Mouse (Mus musculus): ENCODE results near the gene Olfr812. TPM values are rescaled to one million over a fixed set of nuclear protein-coding genes. Genes with fewer than 3 reads are reported as not detected.

Gene Olfr812
- total RNA-seq (2023) = not detected

GRCm38 (mm10) chr10:129845994-129846393 lies at the start of gene Olfr812:
Gene Olfr812 (minus strand): TSS chr10:129846094.

GRCm38 (mm10) chr10:129879751-129880150 lies 33.9 kb upstream of the Olfr812 start, which contains the start of gene Olfr814:
Gene Olfr814 (minus strand): TSS chr10:129879851.

GRCm38 (mm10) chr10:129855067-129855466 lies 9.2 kb upstream of the Olfr812 start, which contains the start of gene Olfr813:
Gene Olfr813 (plus strand): TSS chr10:129855367.

GRCm38 (mm10) chr10:129804296-129804695 lies 41.6 kb downstream of the Olfr812 start, which contains the start of gene Olfr811:
Gene Olfr811 (minus strand): TSS chr10:129804396.

GRCm38 (mm10) chr10:129794817-129795216 lies 51.1 kb downstream of the Olfr812 start, which contains the start of gene Olfr810:
Gene Olfr810 (minus strand): TSS chr10:129794917.

Other genes starting within 250 kb of the Olfr812 start
- not detected for gene Olfr796, start 233.5 kb downstream of the Olfr812 start, total RNA-seq (2023)
- gene Olfr798, start 218.2 kb downstream of the Olfr812 start, total RNA-seq (2023) = not detected
- gene Olfr799, start 208.6 kb downstream of the Olfr812 start, total RNA-seq (2023) = not detected
- gene Olfr800, start 188.4 kb downstream of the Olfr812 start, total RNA-seq (2023) = not detected
- gene Olfr801, start 172.2 kb downstream of the Olfr812 start, total RNA-seq (2023) = not detected
- not detected for gene Olfr802, start 157.9 kb downstream of the Olfr812 start, total RNA-seq (2023)
- not detected for gene Olfr803, start 151.8 kb downstream of the Olfr812 start, total RNA-seq (2023)
- gene Olfr804, start 142.9 kb downstream of the Olfr812 start, total RNA-seq (2023) = not detected
- not detected for gene Olfr805, start 116.7 kb downstream of the Olfr812 start, total RNA-seq (2023)
- not detected for gene Olfr806, start 104.2 kb downstream of the Olfr812 start, total RNA-seq (2023)
- not detected for gene Olfr807, start 88.3 kb downstream of the Olfr812 start, total RNA-seq (2023)
- not detected for gene Olfr808, start 80.6 kb downstream of the Olfr812 start, total RNA-seq (2023)
- not detected for gene Olfr809, start 71.5 kb downstream of the Olfr812 start, total RNA-seq (2023)
- not detected for gene Olfr810, start 51.2 kb downstream of the Olfr812 start, total RNA-seq (2023)
- not detected for gene Olfr811, start 41.7 kb downstream of the Olfr812 start, total RNA-seq (2023)
- gene Olfr813, start 9.3 kb upstream of the Olfr812 start, total RNA-seq (2023) = not detected
- gene Olfr814, start 33.8 kb upstream of the Olfr812 start, total RNA-seq (2023) = not detected
- gene Olfr815, start 59.8 kb upstream of the Olfr812 start, total RNA-seq (2023) = not detected
- gene Olfr816, start 69.5 kb upstream of the Olfr812 start, total RNA-seq (2023) = not detected
- gene Olfr818, start 103.0 kb upstream of the Olfr812 start, total RNA-seq (2023) = not detected
- gene Olfr819, start 121.2 kb upstream of the Olfr812 start, total RNA-seq (2023) = not detected
- gene Olfr247, start 130.0 kb upstream of the Olfr812 start, total RNA-seq (2023) = not detected
- not detected for gene Gm10310, start 139.0 kb upstream of the Olfr812 start, total RNA-seq (2023)
- gene Olfr820, start 166.5 kb upstream of the Olfr812 start, total RNA-seq (2023) = not detected
- gene Olfr821, start 184.3 kb upstream of the Olfr812 start, total RNA-seq (2023) = not detected
- gene Olfr822, start 225.1 kb upstream of the Olfr812 start, total RNA-seq (2023) = not detected

Data from monocyte, adult 59 days (primary cell).